Mouse (Mus musculus) embryonic facial prominence, embryonic 12.5 days (tissue): ENCODE results near the gene Fam186a. TPM values are rescaled to one million over a fixed set of nuclear protein-coding genes. Genes with fewer than 3 reads are reported as not detected.
"Not testable (repeated sequence)": the region's sequence is repeated elsewhere in the genome, so short reads cannot be mapped to it uniquely, and the experiment has no call there.

Source experiments
- ATAC-seq: fragments of 200-750 bp; cut with Nextera tagmentation; 2 replicates; pipeline ENCODE4 v1.8.0; 2017; ENCODE audit not compliant: insufficient number of reproducible peaks, insufficient read depth, low FRiP score, low TSS enrichment
- H3K27ac ChIP-seq: fragments of 300-500 bp; sonication (generic); 2 replicates; pipeline ENCODE4 v1.5.1; 2016; ENCODE audit warnings: mild to moderate bottlenecking
- H3K27me3 ChIP-seq: fragments of 300-500 bp; sonication (generic); 2 replicates; pipeline ENCODE4 v1.6.1; 2016; ENCODE audit warnings: mild to moderate bottlenecking, moderate library complexity
- H3K36me3 ChIP-seq: fragments of 300-500 bp; sonication (generic); 2 replicates; pipeline ENCODE4 v1.6.1; 2016; ENCODE audit warnings: mild to moderate bottlenecking
- H3K4me1 ChIP-seq: fragments of 300-500 bp; sonication (generic); 2 replicates; pipeline ENCODE4 v1.6.1; 2016
- H3K4me2 ChIP-seq: fragments of 300-500 bp; sonication (generic); replicated peaks from 2 replicates; pipeline ENCODE4 v1.6.1; 2016; ENCODE audit warnings: mild to moderate bottlenecking, moderate library complexity
- H3K4me3 ChIP-seq: fragments of 300-500 bp; sonication (generic); 2 replicates; pipeline ENCODE4 v1.5.1; 2016; ENCODE audit warnings: mild to moderate bottlenecking
- H3K9ac ChIP-seq: fragments of 300-500 bp; sonication (generic); 2 replicates; pipeline ENCODE4 v1.6.1; 2016; ENCODE audit warnings: mild to moderate bottlenecking, moderate library complexity
- H3K9me3 ChIP-seq: fragments of 300-500 bp; sonication (generic); 2 replicates; pipeline ENCODE4 v1.6.1; 2016; ENCODE audit warnings: mild to moderate bottlenecking, moderate library complexity
- WGBS: fragments of 180-500 bp; shearing (Covaris S2); methylation state at CpG from one replicate; pipeline ENCODE4 v1.1.7; 2016; 5-methylcytosine and 5-hydroxymethylcytosine counted together
- polyA plus RNA-seq: library from polyadenylated mRNA; unstranded; fragments of >200 nt; fragmentation: Nextera tagmentation; extraction: Ambion mirVana; gene quantifications from 2 replicates; pipeline ENCODE4 v1.2.1, GENCODE M21; 2016

The Fam186a gene
- polyA plus RNA-seq, 1 experiment from 2014 or later = not detected

DNA sequence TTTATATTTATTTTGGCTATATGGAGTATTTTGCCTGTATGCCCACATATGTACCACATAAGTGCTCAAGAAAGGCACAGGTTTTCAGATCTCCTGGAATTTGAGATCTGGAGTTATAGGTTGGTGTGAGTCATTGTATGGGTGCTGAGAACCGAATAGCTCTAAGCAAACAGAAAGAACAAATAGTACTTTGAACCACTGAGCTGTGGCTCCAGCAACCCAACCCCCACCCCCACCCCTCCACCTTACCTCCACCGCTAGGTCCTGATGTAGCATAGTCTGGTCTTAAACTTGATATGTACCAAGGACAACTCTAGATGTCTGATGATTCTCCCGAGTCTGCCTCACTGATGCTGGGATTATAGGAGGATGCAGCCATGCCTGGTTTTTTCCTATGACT is 49.6 kb downstream of the Fam186a start:
- H3K4me3 ChIP-seq = no peak overlapping the region
- 67% methylated on average over 3 of the region's 3 CpGs for WGBS
- ATAC-seq = no peak

DNA sequence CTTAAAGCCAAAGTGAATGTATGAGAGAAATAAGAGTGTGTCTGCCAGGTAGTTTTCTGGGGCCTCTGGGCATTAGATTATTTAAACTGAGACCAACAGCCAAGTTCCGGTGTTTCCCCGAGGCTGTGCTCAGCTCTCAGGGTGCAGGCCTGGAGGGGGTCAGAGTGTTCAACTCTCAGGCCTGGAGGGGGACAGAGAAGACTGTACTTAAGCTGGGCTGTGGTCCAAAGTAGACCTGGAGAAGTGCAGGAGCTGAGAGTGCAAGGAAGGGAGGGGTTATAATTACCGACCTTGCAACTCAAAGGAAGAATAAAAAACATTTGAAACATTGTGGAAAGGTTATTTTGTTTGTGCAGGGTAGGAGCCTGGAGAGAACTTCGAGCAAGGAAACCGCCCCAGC is 52.2 kb downstream of the Fam186a start:
- 65% methylated on average over 5 of the region's 5 CpGs for WGBS
- Histone ChIP-seq H3K4me3 (no peak overlapping the region), H3K4me1 (no peaks in the 10 kb centered on the region), H3K4me2 (no peak overlapping the region), H3K27me3 (no peaks in the 10 kb centered on the region), H3K9ac (no peak overlapping the region), H3K9me3 (no peaks in the 10 kb centered on the region), H3K36me3 (no peaks in the 10 kb centered on the region), H3K27ac (no peak overlapping the region)
- no peak for ATAC-seq

More for the DNA sequence above, 49.6 kb downstream of the Fam186a start:
- H3K9ac ChIP-seq = no peak overlapping the region
- H3K4me2 ChIP-seq = no peak overlapping the region
- no peaks in the 10 kb centered on the region for H3K27me3 ChIP-seq
- H3K4me1 ChIP-seq = no peaks in the 10 kb centered on the region
- H3K27ac ChIP-seq = no peak overlapping the region
- no peaks in the 10 kb centered on the region for H3K9me3 ChIP-seq
- no peaks in the 10 kb centered on the region for H3K36me3 ChIP-seq

DNA sequence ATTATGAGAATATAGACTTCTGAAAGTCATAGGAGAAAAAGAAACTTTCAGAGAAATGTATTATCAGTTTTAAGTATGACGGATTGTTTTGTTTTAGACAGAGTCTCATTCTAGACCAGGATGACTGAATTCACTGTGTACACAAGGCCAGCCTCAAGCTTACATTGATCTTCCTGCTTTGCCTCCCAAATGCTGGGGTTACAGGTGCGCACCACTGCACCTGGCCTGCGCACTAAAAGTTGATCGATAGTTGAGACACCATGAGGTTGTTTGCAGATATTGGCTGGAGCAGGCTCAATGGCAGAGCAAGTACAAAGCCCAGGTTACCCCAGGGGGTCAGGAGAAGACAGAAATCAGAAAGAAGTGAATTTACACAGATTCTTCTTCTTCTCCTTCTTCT is 55.1 kb downstream of the Fam186a start:
- no peak for ATAC-seq
- Histone ChIP-seq H3K9ac (no peak overlapping the region), H3K27me3 (no peaks in the 10 kb centered on the region), H3K4me1 (no peaks in the 10 kb centered on the region), H3K4me3 (no peak overlapping the region), H3K4me2 (no peak overlapping the region), H3K36me3 (no peaks in the 10 kb centered on the region), H3K9me3 (no peaks in the 10 kb centered on the region), H3K27ac (no peak overlapping the region)
- 92% methylated on average over 4 of the region's 4 CpGs for WGBS

DNA sequence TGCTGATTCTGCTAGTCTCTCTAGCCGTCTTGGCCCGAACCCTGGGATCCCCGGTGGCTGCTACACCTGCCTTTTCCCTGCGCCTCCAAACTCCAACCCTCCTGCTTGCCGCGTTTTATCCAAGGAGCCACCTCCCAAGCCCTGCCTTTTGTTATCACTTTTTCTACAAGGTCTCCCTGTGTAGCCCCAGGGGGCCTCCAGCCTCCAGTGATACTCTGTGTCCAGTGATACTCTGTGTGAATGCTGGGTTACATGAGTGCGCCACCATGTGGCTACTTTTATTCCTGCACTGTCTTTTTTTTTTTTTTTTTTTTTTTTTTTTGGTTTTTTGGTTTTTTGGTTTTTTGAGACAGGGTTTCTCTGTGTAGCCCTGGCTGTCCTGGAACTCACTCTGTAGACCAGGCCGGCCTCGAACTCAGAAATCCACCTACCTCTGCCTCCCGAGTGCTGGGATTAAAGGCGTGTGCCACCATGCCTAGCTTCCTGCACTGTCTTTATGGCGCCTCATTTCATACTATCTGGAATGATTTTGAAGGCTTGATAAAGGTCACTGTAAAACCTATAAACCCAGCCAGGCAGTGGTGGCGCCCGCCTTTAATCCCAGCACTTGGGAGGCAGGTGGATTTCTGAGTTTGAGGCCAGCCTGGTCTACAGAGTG is 57.4 kb downstream of the Fam186a start:
- H3K9me3 ChIP-seq, H3K36me3 ChIP-seq, H3K27ac ChIP-seq, H3K27me3 ChIP-seq, H3K4me1 ChIP-seq, H3K4me2 ChIP-seq, H3K9ac ChIP-seq, ATAC-seq, H3K4me3 ChIP-seq: not testable (repeated sequence)
- WGBS = 40% methylated on average over 14 of the region's 14 CpGs

DNA sequence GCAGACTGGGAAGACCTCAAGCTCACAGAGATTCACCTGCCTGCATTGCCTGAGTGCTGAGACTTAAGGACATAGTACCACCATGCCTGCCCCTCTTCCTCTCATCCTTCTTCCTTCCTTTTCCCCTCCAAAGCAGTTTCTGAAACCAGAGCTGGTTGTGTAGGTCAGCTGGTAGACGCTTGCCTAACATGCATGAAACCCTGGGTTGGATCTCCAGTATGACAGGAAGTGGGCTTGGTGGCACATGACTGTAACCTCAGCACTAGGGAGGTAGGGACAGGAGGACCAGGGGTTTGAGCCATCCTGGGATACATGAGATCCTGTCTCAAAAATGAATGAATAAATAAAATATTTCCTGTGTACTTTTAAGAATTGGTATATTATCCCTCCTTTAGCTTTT is 59.3 kb downstream of the Fam186a start:
- Histone ChIP-seq H3K36me3 (no peaks in the 10 kb centered on the region), H3K27ac (no peak overlapping the region), H3K4me3 (no peak overlapping the region), H3K9me3 (no peaks in the 10 kb centered on the region), H3K27me3 (no peaks in the 10 kb centered on the region), H3K4me2 (no peak overlapping the region), H3K9ac (no peak overlapping the region), H3K4me1 (no peaks in the 10 kb centered on the region)
- 55% methylated on average over 1 of the region's 1 CpGs for WGBS
- no peak for ATAC-seq

DNA sequence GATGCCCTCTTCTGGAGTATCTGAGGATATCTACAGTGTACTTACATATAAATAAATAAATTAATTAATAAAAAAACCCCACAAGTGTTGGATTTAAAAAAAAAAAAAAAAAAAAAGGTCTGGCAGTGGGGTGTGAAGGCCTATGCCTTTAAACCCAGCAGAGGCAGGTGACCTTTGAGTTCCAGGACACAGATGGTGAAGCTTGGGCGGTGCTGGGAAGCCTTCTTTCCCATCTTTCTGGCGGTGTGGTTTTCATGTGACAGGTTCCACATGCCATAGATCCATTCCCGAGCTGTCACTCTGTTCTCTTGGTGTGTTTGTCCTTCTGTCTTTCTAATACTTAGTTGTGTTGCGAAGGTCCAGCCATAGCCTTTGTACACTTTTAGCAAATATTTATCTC is 59.8 kb downstream of the Fam186a start:
- whole genome bisulfite sequencing = 81% methylated on average over 4 of the region's 4 CpGs
- no peak for ATAC-seq

DNA sequence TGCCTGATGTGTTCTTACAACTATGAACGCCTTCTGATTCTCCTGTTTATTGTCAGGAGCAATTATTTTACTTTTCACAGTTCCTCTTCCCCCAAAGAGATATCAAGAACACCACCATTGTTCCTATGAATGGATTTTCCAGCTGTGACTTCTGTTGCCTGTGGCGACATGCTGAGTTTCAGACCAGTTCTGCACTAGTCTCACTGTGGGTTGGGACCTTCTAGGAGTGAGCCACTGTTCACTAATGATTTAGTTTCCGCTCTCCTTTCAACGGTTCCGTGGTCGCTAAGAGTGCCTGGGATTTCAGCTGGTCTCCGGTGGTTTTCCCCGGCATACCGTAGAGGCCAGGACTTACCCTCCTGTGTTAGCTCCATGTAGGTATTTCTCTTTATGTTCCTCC is 62.0 kb downstream of the Fam186a start:
- no peaks in the 10 kb centered on the region for H3K27me3 ChIP-seq
- no peaks in the 10 kb centered on the region for H3K36me3 ChIP-seq
- H3K9me3 ChIP-seq = no peaks in the 10 kb centered on the region
- no peak overlapping the region for H3K9ac ChIP-seq
- H3K27ac ChIP-seq = no peak overlapping the region
- no peak overlapping the region for H3K4me3 ChIP-seq
- WGBS = 80% methylated on average over 9 of the region's 9 CpGs
- no peaks in the 10 kb centered on the region for H3K4me1 ChIP-seq
- no peak for ATAC-seq
- H3K4me2 ChIP-seq = no peak overlapping the region

More for the DNA sequence above, 59.8 kb downstream of the Fam186a start:
- no peaks in the 10 kb centered on the region for H3K9me3 ChIP-seq
- H3K36me3 ChIP-seq = no peaks in the 10 kb centered on the region
- no peak overlapping the region for H3K9ac ChIP-seq
- no peaks in the 10 kb centered on the region for H3K27me3 ChIP-seq
- H3K4me3 ChIP-seq = no peak overlapping the region
- no peaks in the 10 kb centered on the region for H3K4me1 ChIP-seq
- H3K27ac ChIP-seq = no peak overlapping the region
- no peak overlapping the region for H3K4me2 ChIP-seq

DNA sequence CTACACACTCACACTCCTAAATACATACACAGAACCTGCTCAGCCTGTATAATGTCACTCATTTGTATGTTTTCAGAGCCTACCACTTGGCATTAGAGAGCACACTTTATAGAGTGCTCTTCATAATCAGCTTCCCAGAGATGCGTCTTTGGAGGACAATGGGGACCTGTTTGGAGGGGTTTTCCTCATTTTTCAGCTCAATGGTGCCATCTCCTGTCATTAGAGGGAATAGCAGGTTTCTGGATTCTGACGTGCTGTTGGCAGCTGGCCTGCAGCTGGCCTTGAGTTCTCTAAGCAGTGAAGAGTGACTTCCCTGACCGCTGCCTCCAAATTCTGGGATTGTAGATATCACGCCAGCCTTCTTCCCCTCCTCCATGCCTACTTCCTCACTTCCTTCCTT is 62.5 kb downstream of the Fam186a start:
- no peak for ATAC-seq
- 8% methylated on average over 4 of the region's 4 CpGs for WGBS

DNA sequence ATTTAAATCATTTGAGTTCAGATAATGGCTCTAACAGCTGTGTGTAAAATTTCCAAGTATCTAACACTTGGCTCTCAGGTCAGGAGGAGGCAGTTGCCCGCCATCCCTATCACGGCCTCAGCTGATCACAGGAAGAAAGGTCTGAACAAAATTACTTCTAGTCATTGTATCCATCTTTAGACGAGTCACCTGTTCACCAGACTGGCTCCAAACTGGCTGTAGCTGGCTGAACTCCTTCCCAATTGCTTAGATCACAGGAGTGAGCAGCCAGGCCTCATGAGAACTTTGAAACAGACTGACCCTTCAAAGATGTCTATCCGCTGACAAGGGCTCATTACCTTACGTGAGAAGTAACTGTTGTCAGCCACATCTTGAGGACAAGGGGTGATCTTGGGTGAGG is 63.6 kb downstream of the Fam186a start:
- Histone ChIP-seq H3K9ac (no peak overlapping the region), H3K4me2 (no peak overlapping the region), H3K9me3 (peaks cover 5% of the 10 kb centered on the region; the same call in 1 of the 2 replicates), H3K27ac (no peak overlapping the region), H3K27me3 (no peaks in the 10 kb centered on the region), H3K36me3 (no peaks in the 10 kb centered on the region), H3K4me3 (no peak overlapping the region), H3K4me1 (no peaks in the 10 kb centered on the region)
- no peak for ATAC-seq
- 76% methylated on average over 5 of the region's 5 CpGs for WGBS

More for the DNA sequence above, 62.5 kb downstream of the Fam186a start:
- Histone ChIP-seq H3K27me3 (no peaks in the 10 kb centered on the region), H3K9ac (no peak overlapping the region), H3K4me3 (no peak overlapping the region), H3K4me2 (no peak overlapping the region), H3K27ac (no peak overlapping the region), H3K4me1 (no peaks in the 10 kb centered on the region), H3K9me3 (peaks cover 4% of the 10 kb centered on the region; the same call in 1 of the 2 replicates), H3K36me3 (no peaks in the 10 kb centered on the region)

DNA sequence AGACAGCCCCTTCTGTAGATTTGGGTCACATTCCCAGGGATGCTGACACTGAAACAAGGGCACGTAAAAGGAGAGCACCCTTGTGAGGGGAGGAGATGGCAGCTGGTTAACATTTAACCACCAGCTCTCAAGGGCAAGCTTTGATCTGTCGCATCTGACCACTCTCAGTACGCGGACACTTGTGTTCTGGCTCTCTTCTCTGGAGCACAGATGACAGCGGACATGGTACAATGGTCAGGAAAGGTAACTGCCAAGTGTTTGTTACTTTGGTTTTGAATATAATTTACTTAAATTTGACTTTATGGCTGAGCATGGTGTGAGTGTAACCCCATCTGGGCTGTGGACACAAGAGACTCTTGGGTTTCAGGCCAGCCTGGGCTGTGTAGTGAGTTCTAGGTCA is 64.1 kb downstream of the Fam186a start:
- no peak overlapping the region for H3K9ac ChIP-seq
- no peak overlapping the region for H3K4me2 ChIP-seq
- H3K27ac ChIP-seq = no peak overlapping the region
- no peak for ATAC-seq
- no peaks in the 10 kb centered on the region for H3K36me3 ChIP-seq
- H3K9me3 ChIP-seq = peaks cover 5% of the 10 kb centered on the region; the same call in 1 of the 2 replicates
- H3K27me3 ChIP-seq = no peaks in the 10 kb centered on the region
- no peak overlapping the region for H3K4me3 ChIP-seq
- H3K4me1 ChIP-seq = no peaks in the 10 kb centered on the region
- 84% methylated on average over 5 of the region's 5 CpGs for WGBS

DNA sequence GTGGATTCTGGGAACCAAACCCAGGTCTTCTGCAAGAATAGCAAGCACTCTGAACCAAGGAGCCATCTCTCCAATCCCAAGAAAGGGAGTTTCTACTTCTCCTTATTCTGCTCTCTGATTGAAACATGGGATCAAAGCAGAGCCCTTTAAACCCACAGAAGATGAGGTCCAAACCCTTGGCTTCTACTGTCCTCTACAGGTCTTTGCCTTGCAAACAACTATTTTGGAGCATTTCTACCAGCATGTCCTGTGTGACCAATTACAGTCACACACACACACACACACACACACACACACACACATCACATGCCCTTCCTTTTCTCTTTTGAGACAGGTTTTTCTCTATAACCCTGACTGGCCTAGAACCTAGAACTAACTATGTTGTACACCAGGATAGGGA is 70.2 kb downstream of the Fam186a start:
- ATAC-seq = no peak
- Histone ChIP-seq H3K9me3 (peaks cover 5% of the 10 kb centered on the region; the same call in 1 of the 2 replicates), H3K9ac (no peak overlapping the region), H3K27me3 (no peaks in the 10 kb centered on the region), H3K4me3 (no peak overlapping the region), H3K4me1 (no peaks in the 10 kb centered on the region), H3K27ac (no peak overlapping the region), H3K36me3 (no peaks in the 10 kb centered on the region), H3K4me2 (no peak overlapping the region)

DNA sequence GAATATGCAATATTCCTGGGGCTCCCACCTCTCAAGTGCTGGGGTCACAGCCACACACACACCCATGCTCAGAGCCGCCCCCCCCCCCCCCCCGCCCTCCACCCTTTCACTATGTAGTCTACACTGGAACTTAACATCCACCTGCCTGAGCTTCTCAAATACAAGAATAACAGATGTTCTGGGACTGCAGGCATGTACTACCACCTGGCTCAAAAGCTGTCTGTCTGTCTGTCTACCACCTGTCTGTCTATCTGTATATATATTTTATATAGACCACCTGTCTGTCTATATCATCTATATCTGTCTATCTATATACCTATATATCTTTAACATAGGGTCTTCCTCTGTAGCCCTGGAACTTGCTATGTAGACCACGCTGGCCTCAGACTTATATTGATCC is 75.5 kb downstream of the Fam186a start:
- Histone ChIP-seq H3K9me3 (no peaks in the 10 kb centered on the region), H3K9ac (no peak overlapping the region), H3K27ac (no peak overlapping the region), H3K4me3 (no peak overlapping the region), H3K4me2 (no peak overlapping the region), H3K4me1 (peaks cover 11% of the 10 kb centered on the region; the same call in 1 of the 2 replicates), H3K36me3 (no peaks in the 10 kb centered on the region), H3K27me3 (no peaks in the 10 kb centered on the region)
- ATAC-seq = no peak
- WGBS = 77% methylated on average over 3 of the region's 3 CpGs
